Mouse (Mus musculus) mouse trophoblast stem cell (cell line): ENCODE data around the gene Ackr2.

ENCODE experiments used
- in situ Hi-C, 2 experiments: fragments of 300-500 bp; cut with MseI, MboI; formaldehyde crosslinking; loops; 2 replicates in 1 of 2; 3 replicates in 1 of 2; pipeline ENCODE4 v1.15.1; 2025

Gene Ackr2

GRCm38 (mm10) chr9:121898245-121898644, at the start of gene Ackr2:
TSS of gene Ackr2 (plus strand) at chr9:121898355.
- in situ Hi-C loops: no loop called here

- in situ Hi-C loops: no loop called here
Measured at GRCm38 (mm10) chr9:121854246-121854645, 43.9 kb upstream of the Ackr2 start.

GRCm38 (mm10) chr9:121856649-121857416, 41.3 kb upstream of the Ackr2 start:
- in situ Hi-C loops: no loop called here

- in situ Hi-C loops: no loop called here
Measured at GRCm38 (mm10) chr9:121857474-121858152, 40.5 kb upstream of the Ackr2 start.

GRCm38 (mm10) chr9:121858153-121858488, 40.0 kb upstream of the Ackr2 start, which contains the start of gene Higd1a:
TSS of gene Higd1a (minus strand) at chr9:121858362.
- in situ Hi-C loops: no loop called here

- in situ Hi-C loops: no loop called here
Measured at GRCm38 (mm10) chr9:121859345-121859744, 38.8 kb upstream of the Ackr2 start.

GRCm38 (mm10) chr9:121860921-121861320, 37.2 kb upstream of the Ackr2 start:
- in situ Hi-C loops: no loop called here

- in situ Hi-C loops: no loop called here
Measured at GRCm38 (mm10) chr9:121864837-121865236, 33.3 kb upstream of the Ackr2 start.

GRCm38 (mm10) chr9:121865425-121866008, 32.6 kb upstream of the Ackr2 start:
- in situ Hi-C loops: no loop called here

- in situ Hi-C loops: no loop called here
Measured at GRCm38 (mm10) chr9:121867632-121868031, 30.5 kb upstream of the Ackr2 start.

GRCm38 (mm10) chr9:121868236-121868635, 29.9 kb upstream of the Ackr2 start:
- in situ Hi-C loops: no loop called here

- in situ Hi-C loops: no loop called here
Measured at GRCm38 (mm10) chr9:121869432-121869831, 28.7 kb upstream of the Ackr2 start.

GRCm38 (mm10) chr9:121869973-121870515, 28.1 kb upstream of the Ackr2 start:
- in situ Hi-C loops: no loop called here

GRCm38 (mm10) chr9:121872062-121872683, 26.0 kb upstream of the Ackr2 start:
- in situ Hi-C loops: no loop called here

GRCm38 (mm10) chr9:121873578-121873977, 24.6 kb upstream of the Ackr2 start:
- in situ Hi-C loops: no loop called here

- in situ Hi-C loops: no loop called here
Measured at GRCm38 (mm10) chr9:121877052-121877740, 21.0 kb upstream of the Ackr2 start.

GRCm38 (mm10) chr9:121880840-121881239, 17.3 kb upstream of the Ackr2 start:
- in situ Hi-C loops: no loop called here

GRCm38 (mm10) chr9:121881301-121881700, 16.9 kb upstream of the Ackr2 start:
- in situ Hi-C loops: no loop called here

- in situ Hi-C loops: no loop called here
Measured at GRCm38 (mm10) chr9:121882015-121882457, 16.1 kb upstream of the Ackr2 start.

GRCm38 (mm10) chr9:121889927-121890440, 8.2 kb upstream of the Ackr2 start:
- in situ Hi-C loops: no loop called here

- in situ Hi-C loops: no loop called here
Measured at GRCm38 (mm10) chr9:121890441-121890941, 7.7 kb upstream of the Ackr2 start.
